Mouse (Mus musculus) hindbrain, embryonic 12.5 days (tissue): Measurements from ENCODE around the gene 4930404N11Rik. TPM values are rescaled to one million over a fixed set of nuclear protein-coding genes. Genes with fewer than 3 reads are reported as not detected.

Source experiments
- ATAC-seq: fragments of 200-750 bp; cut with Nextera tagmentation; 2 replicates; pipeline ENCODE4 v1.8.0; 2017; ENCODE audit warnings: moderate TSS enrichment; ENCODE audit not compliant: low FRiP score
- H3K27ac ChIP-seq: fragments of 300-500 bp; sonication (generic); 2 replicates; pipeline ENCODE4 v1.5.1; 2016; ENCODE audit warnings: mild to moderate bottlenecking
- H3K27me3 ChIP-seq: fragments of 300-500 bp; sonication (generic); 2 replicates; pipeline ENCODE4 v1.6.1; 2016; ENCODE audit warnings: mild to moderate bottlenecking
- H3K36me3 ChIP-seq: fragments of 300-500 bp; sonication (generic); 2 replicates; pipeline ENCODE4 v1.6.1; 2016; ENCODE audit warnings: mild to moderate bottlenecking
- H3K4me1 ChIP-seq: fragments of 300-500 bp; sonication (generic); 2 replicates; pipeline ENCODE4 v1.6.1; 2016
- H3K4me2 ChIP-seq: fragments of 300-500 bp; sonication (generic); replicated peaks from 2 replicates; pipeline ENCODE4 v1.6.1; 2016; ENCODE audit warnings: mild to moderate bottlenecking
- H3K4me3 ChIP-seq: fragments of 300-500 bp; sonication (generic); 2 replicates; pipeline ENCODE4 v1.5.1; 2016; ENCODE audit warnings: mild to moderate bottlenecking
- H3K9ac ChIP-seq: fragments of 300-500 bp; sonication (generic); 2 replicates; pipeline ENCODE4 v1.6.1; 2016; ENCODE audit warnings: mild to moderate bottlenecking, moderate library complexity
- H3K9me3 ChIP-seq: fragments of 300-500 bp; sonication (generic); replicated peaks from 2 replicates; pipeline ENCODE4 v1.6.1; 2016; ENCODE audit warnings: mild to moderate bottlenecking
- WGBS: fragments of 180-500 bp; shearing (Covaris S2); methylation state at CpG from one replicate; pipeline ENCODE4 v1.1.7; 2016; 5-methylcytosine and 5-hydroxymethylcytosine counted together
- polyA plus RNA-seq: library from polyadenylated mRNA; unstranded; fragments of >200 nt; fragmentation: Nextera tagmentation; extraction: Ambion mirVana; gene quantifications from 2 replicates; pipeline ENCODE4 v1.2.1, GENCODE M21; 2016

Gene 4930404N11Rik
- 0.52 and 0.88 TPM in 2 replicates for polyA plus RNA-seq

- H3K9ac ChIP-seq, result peak within 1 kb of the TSS; percentile 10
- H3K4me2 ChIP-seq, result peak within 1 kb of the TSS; percentile 56
- H3K27me3 ChIP-seq, result peaks cover 33% of the 10 kb centered on the region
- H3K9me3 ChIP-seq, result no peaks in the 10 kb centered on the region
- peak; percentile 38 for ATAC-seq
- H3K36me3 ChIP-seq, result peaks cover 48% of the 10 kb centered on the region
- peaks cover 44% of the 10 kb centered on the region for H3K4me1 ChIP-seq
- peak within 1 kb of the TSS; percentile 29 for H3K4me3 ChIP-seq
- 16% methylated on average over 12 of the region's 12 CpGs for WGBS
- peak within 1 kb of the TSS; percentile 40 for H3K27ac ChIP-seq
Observed at GRCm38 (mm10) chr10:81365672-81366476, at the start of gene 4930404N11Rik. TSS of gene 4930404N11Rik (minus strand) at chr10:81365816.

- Histone ChIP-seq H3K36me3 (peaks cover 4% of the 10 kb centered on the region), H3K9me3 (no peaks in the 10 kb centered on the region), H3K4me2 (no peak overlapping the region), H3K27ac (peak overlapping the region; percentile 5; the same call in 1 of the 2 replicates), H3K27me3 (peaks cover 7% of the 10 kb centered on the region; the same call in 1 of the 2 replicates), H3K4me1 (peaks cover 84% of the 10 kb centered on the region), H3K9ac (no peak overlapping the region), H3K4me3 (no peak overlapping the region)
- no peak for ATAC-seq
- 76% methylated on average over 5 of the region's 5 CpGs for WGBS
Observed at GRCm38 (mm10) chr10:81415146-81415545, 49.5 kb upstream of the 4930404N11Rik start.

DNA sequence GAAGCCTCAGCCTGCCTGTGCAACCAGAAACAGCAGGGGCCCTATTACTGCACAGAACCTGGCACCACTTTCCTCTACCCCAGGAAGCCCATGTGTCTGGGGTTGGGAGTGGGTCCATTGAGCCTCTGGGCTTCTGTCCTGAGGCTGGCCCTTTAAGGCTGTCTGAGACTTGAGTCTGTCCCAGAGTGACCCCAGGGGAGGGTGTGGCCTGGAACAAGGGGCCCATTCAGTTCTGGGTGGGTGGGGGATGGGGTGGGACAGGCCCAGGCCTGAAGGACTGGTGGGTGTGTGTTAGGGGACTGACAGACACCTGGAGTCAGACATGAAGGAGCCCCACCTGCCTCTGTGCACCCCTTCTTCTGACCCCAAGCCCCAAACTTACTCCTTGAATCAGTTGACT lies 49.1 kb upstream of the 4930404N11Rik start:
- Histone ChIP-seq H3K27ac (peak overlapping the region; percentile 49), H3K9ac (no peak overlapping the region), H3K27me3 (peaks cover 7% of the 10 kb centered on the region; the same call in 1 of the 2 replicates), H3K9me3 (no peaks in the 10 kb centered on the region), H3K4me2 (no peak overlapping the region), H3K4me3 (no peak overlapping the region), H3K36me3 (no peaks in the 10 kb centered on the region), H3K4me1 (peaks cover 88% of the 10 kb centered on the region)
- no peak for ATAC-seq

DNA sequence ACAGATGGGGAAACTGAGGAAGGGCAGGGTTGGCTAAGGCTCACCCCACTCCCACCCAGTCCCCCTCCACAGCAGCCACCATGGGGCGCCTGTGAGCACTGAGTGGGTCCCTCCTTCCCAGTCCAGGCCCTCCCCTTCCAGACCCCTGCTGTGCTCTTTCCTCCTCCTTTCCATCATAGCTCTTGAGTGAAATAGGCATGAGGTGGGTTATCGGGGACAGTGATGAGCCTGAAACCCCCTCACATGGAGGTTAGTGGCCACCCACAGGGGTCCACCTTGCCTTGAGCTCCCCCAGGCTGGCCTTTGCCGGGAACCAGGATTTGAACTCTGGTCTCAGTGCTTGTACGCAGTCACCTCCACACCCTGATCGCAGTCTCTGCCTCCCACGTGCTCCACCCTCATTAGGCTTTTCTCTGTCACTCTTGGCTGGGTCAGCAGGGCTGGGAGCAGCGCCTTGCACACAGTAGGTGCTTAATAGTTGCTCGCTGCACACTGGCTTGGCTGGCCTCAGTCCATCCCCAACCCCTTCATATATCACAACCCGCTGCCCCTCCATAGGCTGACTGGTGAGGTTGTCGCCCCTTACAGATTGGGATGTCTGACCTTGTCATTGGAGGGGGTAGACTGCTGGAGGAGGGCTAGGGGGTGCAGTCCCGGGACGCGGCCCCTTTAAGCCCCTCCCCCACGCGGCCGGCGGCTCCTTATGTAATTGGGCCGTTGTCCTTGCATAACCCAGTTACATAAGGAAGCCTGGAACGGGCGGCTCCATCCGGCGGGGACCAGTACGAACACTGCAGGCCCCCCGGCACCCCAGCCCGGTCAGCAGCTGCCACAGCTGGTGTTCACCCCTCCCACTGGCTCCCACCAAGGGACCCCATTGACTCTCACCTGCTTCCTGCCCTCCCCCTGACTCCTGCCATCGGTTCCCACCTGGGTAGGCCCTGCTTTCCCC lies 48.0 kb upstream of the 4930404N11Rik start:
- Histone ChIP-seq H3K9ac (peak overlapping the region; percentile 29), H3K4me2 (peak overlapping the region; percentile 34), H3K9me3 (no peaks in the 10 kb centered on the region), H3K27ac (peak overlapping the region; percentile 49; the same call in 1 of the 2 replicates), H3K36me3 (no peaks in the 10 kb centered on the region), H3K27me3 (peaks cover 7% of the 10 kb centered on the region; the same call in 1 of the 2 replicates), H3K4me3 (no peak overlapping the region), H3K4me1 (peaks cover 92% of the 10 kb centered on the region)
- ATAC-seq, result no peak
- 30% methylated on average over 26 of the region's 26 CpGs for WGBS

DNA sequence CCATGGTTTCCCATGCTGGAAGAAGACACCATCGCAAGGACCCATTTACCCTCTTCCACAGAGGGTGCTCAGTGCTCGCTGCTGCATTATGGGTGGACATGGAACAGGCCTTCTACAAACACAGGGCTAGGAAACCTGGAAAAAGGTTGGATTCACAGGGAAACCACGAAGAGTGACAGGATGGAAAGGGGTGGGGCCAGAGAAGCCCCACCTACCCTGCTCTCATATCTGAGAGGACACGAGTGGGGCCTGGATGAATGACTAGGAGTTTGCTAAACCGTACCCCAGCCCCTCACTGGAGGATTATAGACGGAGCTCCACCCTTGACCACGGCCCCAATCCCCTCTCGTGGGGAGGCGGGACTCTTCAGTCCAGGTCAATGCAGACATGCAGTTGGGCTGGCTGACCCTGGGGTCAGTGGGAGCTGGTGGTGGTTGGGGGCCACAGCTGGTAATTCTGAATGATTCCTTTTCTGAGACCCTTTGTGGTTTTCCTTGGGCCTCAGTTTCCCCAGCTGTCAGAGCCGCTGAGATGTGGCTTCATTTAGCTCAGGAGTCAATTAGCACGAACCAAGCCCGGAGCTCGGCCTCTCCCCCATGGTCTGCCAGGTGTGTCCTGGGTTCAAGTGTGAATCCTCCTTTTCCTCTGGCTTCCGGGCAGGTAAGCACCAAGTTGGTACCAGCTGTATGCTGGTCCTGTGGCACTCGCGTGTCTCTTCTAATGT lies 47.1 kb upstream of the 4930404N11Rik start:
- Histone ChIP-seq H3K27ac (peak overlapping the region; percentile 75), H3K27me3 (peaks cover 15% of the 10 kb centered on the region), H3K36me3 (no peaks in the 10 kb centered on the region), H3K9me3 (no peaks in the 10 kb centered on the region), H3K4me3 (no peak overlapping the region), H3K4me2 (no peak overlapping the region), H3K4me1 (peaks cover 89% of the 10 kb centered on the region), H3K9ac (no peak overlapping the region)
- ATAC-seq, result no peak
- WGBS, result 74% methylated on average over 16 of the region's 16 CpGs

- Histone ChIP-seq H3K9me3 (no peaks in the 10 kb centered on the region), H3K27me3 (peaks cover 22% of the 10 kb centered on the region), H3K36me3 (no peaks in the 10 kb centered on the region), H3K4me1 (peaks cover 89% of the 10 kb centered on the region), H3K4me2 (no peak overlapping the region; the same call in 1 of the 2 replicates), H3K4me3 (no peak overlapping the region), H3K9ac (0 out of 2 replicates have a peak overlapping the region, but pooled peaks have one; percentile 24), H3K27ac (peak overlapping the region; percentile 75)
- WGBS, result 66% methylated on average over 18 of the region's 18 CpGs
- 0 out of 2 replicates have a peak, but pooled peaks have one; percentile 2 for ATAC-seq
Observed at GRCm38 (mm10) chr10:81411471-81412400, 46.1 kb upstream of the 4930404N11Rik start.

DNA sequence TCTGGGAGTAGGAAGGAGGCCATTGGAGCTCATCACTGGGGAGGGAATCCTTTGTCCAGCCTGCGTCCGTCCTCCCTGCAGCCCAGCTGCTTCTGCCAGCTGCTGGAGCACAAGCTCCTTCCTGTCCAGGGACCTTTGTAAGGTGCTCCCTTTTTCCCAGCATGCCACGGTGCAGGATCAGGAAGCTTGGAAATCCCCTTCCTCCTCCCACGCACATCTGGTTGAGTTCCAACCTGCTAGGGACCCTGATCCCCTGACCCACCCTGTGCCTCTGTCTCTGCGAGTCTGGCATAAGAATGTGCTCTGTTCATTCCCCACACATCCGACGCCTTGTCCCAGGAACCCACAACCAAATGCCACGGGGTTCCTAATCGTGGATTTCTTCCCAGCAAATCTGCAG lies 45.4 kb upstream of the 4930404N11Rik start:
- H3K27me3 ChIP-seq, result peaks cover 30% of the 10 kb centered on the region
- peak overlapping the region; percentile 75 for H3K27ac ChIP-seq
- ATAC-seq, result no peak
- H3K36me3 ChIP-seq, result 0 out of 2 replicates have a peak, but pooled peaks cover under 1% of the 10 kb centered on the region
- H3K9me3 ChIP-seq, result no peaks in the 10 kb centered on the region
- no peak overlapping the region for H3K4me3 ChIP-seq
- WGBS, result 74% methylated on average over 9 of the region's 9 CpGs
- no peak overlapping the region for H3K9ac ChIP-seq
- H3K4me1 ChIP-seq, result peaks cover 90% of the 10 kb centered on the region
- no peak overlapping the region for H3K4me2 ChIP-seq

DNA sequence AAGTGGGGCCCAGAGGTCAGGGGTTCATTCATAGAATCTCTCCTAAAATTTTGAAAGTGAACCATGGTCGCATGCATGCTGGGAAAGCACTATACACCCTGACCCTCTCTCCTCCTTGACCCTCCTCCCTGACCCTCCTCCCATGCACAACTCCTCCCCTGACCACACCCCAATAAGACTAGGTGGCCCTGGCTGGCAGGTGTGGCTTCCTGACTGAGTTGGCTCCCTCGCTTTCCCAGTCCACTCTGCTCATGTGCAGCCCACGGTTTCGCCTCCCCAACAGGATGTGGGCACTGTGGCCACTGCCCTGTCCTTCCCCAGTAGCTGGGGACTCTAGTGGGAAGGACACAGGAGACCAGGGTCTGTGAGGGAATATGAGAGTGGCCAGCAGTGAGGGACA lies 44.7 kb upstream of the 4930404N11Rik start:
- 0 out of 2 replicates have a peak overlapping the region, but pooled peaks have one; percentile 75 for H3K27ac ChIP-seq
- no peak overlapping the region for H3K9ac ChIP-seq
- no peak overlapping the region for H3K4me2 ChIP-seq
- H3K27me3 ChIP-seq, result peaks cover 33% of the 10 kb centered on the region
- H3K4me1 ChIP-seq, result peaks cover 86% of the 10 kb centered on the region
- H3K9me3 ChIP-seq, result no peaks in the 10 kb centered on the region
- no peak overlapping the region for H3K4me3 ChIP-seq
- H3K36me3 ChIP-seq, result 0 out of 2 replicates have a peak, but pooled peaks cover 7% of the 10 kb centered on the region
- no peak for ATAC-seq
- 69% methylated on average over 4 of the region's 4 CpGs for WGBS

DNA sequence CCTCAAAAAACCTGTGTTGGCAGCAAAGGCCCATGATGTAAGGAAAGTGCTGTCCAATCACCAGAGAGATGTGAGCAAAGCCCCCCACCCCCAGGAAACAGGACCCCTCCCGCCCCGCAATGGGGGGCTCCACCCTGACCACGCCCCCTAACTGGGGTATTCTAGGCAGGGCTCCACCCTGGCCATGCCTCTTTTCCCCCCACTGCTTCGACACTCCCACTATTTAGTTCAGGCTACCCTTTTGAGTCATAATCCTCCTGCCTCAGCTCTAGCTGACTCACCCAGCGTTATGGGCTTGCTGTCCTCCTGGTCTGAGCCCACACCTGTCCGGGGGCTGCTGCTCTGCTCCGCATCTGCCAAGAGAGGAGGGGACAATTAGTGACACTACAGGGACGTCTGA lies 43.7 kb upstream of the 4930404N11Rik start:
- Histone ChIP-seq H3K4me1 (peaks cover 78% of the 10 kb centered on the region), H3K4me3 (no peak overlapping the region)
- 10% methylated on average over 8 of the region's 8 CpGs for WGBS

GRCm38 (mm10) chr10:81408871-81409291 lies 43.3 kb upstream of the 4930404N11Rik start:
- no peak overlapping the region for H3K9ac ChIP-seq
- peak overlapping the region; percentile 25 for H3K27ac ChIP-seq
- H3K4me1 ChIP-seq, result peaks cover 73% of the 10 kb centered on the region
- peaks cover 40% of the 10 kb centered on the region for H3K27me3 ChIP-seq
- no peak overlapping the region for H3K4me3 ChIP-seq
- H3K4me2 ChIP-seq, result 0 out of 2 replicates have a peak overlapping the region, but pooled peaks have one; percentile 5
- peaks cover 19% of the 10 kb centered on the region for H3K36me3 ChIP-seq
- ATAC-seq, result no peak
- no peaks in the 10 kb centered on the region for H3K9me3 ChIP-seq
- 12% methylated on average over 9 of the region's 9 CpGs for WGBS

More for the DNA sequence above, 43.7 kb upstream of the 4930404N11Rik start:
- ATAC-seq, result no peak
- Histone ChIP-seq H3K27me3 (peaks cover 40% of the 10 kb centered on the region), H3K9me3 (no peaks in the 10 kb centered on the region), H3K36me3 (peaks cover 16% of the 10 kb centered on the region), H3K4me2 (no peak overlapping the region), H3K27ac (peak overlapping the region; percentile 25), H3K9ac (no peak overlapping the region)

- 34% methylated on average over 13 of the region's 13 CpGs for WGBS
- Histone ChIP-seq H3K27ac (no peak overlapping the region), H3K4me1 (peaks cover 73% of the 10 kb centered on the region), H3K4me3 (no peak overlapping the region), H3K27me3 (peaks cover 40% of the 10 kb centered on the region), H3K36me3 (peaks cover 19% of the 10 kb centered on the region), H3K9me3 (no peaks in the 10 kb centered on the region), H3K4me2 (0 out of 2 replicates have a peak overlapping the region, but pooled peaks have one; percentile 1), H3K9ac (no peak overlapping the region)
- no peak for ATAC-seq
Observed at GRCm38 (mm10) chr10:81408424-81408729, 42.8 kb upstream of the 4930404N11Rik start.
